Mouse (Mus musculus): ENCODE data around the gene Hs6st1.
"Not testable (repeated sequence)": the region's sequence is repeated elsewhere in the genome, so short reads cannot be mapped to it uniquely, and the experiment has no call there.

Hs6st1 gene

GRCm38 (mm10) chr1:36068076-36068475, at the start of gene Hs6st1:
Gene Hs6st1 (plus strand): TSS chr1:36068400.
- peak; percentile 90 for DNase-seq (ENCODE audit: low spot score)

GRCm38 (mm10) chr1:36018617-36019016, 49.6 kb upstream of the Hs6st1 start:
- no peak for DNase-seq (ENCODE audit: low spot score)

- DNase-seq (ENCODE audit: low spot score): no peak
Observed at GRCm38 (mm10) chr1:36019161-36019560, 49.0 kb upstream of the Hs6st1 start.

- no peak for DNase-seq (ENCODE audit: low spot score)
Observed at GRCm38 (mm10) chr1:36020315-36020714, 47.9 kb upstream of the Hs6st1 start.

- peak; percentile 51 for DNase-seq (ENCODE audit: low spot score)
Observed at GRCm38 (mm10) chr1:36030421-36030821, 37.8 kb upstream of the Hs6st1 start.

- no peak for DNase-seq (ENCODE audit: low spot score)
Observed at GRCm38 (mm10) chr1:36038769-36039168, 29.4 kb upstream of the Hs6st1 start.

GRCm38 (mm10) chr1:36042072-36042471, 26.1 kb upstream of the Hs6st1 start:
- no peak for DNase-seq (ENCODE audit: low spot score)

GRCm38 (mm10) chr1:36043793-36044192, 24.4 kb upstream of the Hs6st1 start:
- DNase-seq (ENCODE audit: low spot score): not testable (repeated sequence)

GRCm38 (mm10) chr1:36044288-36044687, 23.9 kb upstream of the Hs6st1 start:
- DNase-seq (ENCODE audit: low spot score): no peak

- DNase-seq (ENCODE audit: low spot score): no peak
Observed at GRCm38 (mm10) chr1:36052672-36053071, 15.5 kb upstream of the Hs6st1 start.

GRCm38 (mm10) chr1:36053566-36053965, 14.6 kb upstream of the Hs6st1 start:
- DNase-seq (ENCODE audit: low spot score): no peak

GRCm38 (mm10) chr1:36054182-36054966, 13.8 kb upstream of the Hs6st1 start:
- no peak for DNase-seq (ENCODE audit: low spot score)

- no peak for DNase-seq (ENCODE audit: low spot score)
Observed at GRCm38 (mm10) chr1:36054967-36055357, 13.2 kb upstream of the Hs6st1 start.

GRCm38 (mm10) chr1:36059351-36059750, 8.8 kb upstream of the Hs6st1 start:
- no peak for DNase-seq (ENCODE audit: low spot score)

- no peak for DNase-seq (ENCODE audit: low spot score)
Observed at GRCm38 (mm10) chr1:36059959-36060953, 7.9 kb upstream of the Hs6st1 start.

GRCm38 (mm10) chr1:36061211-36061915, 6.8 kb upstream of the Hs6st1 start:
- no peak for DNase-seq (ENCODE audit: low spot score)

GRCm38 (mm10) chr1:36062088-36062805, 6.0 kb upstream of the Hs6st1 start:
- DNase-seq (ENCODE audit: low spot score): no peak

- DNase-seq (ENCODE audit: low spot score): no peak
Observed at GRCm38 (mm10) chr1:36062826-36063640, 5.2 kb upstream of the Hs6st1 start.

- DNase-seq (ENCODE audit: low spot score): no peak
Observed at GRCm38 (mm10) chr1:36063641-36063955, 4.6 kb upstream of the Hs6st1 start.

GRCm38 (mm10) chr1:36064223-36064622, 4.0 kb upstream of the Hs6st1 start:
- DNase-seq (ENCODE audit: low spot score): peak; percentile 5

All from yolk sac, embryonic 10.5 days (tissue).